Mouse (Mus musculus): ENCODE results near the gene Eppin. TPM values are rescaled to one million over a fixed set of nuclear protein-coding genes. Genes with fewer than 3 reads are reported as not detected.
A peak's percentile ranks its signal among the peaks of the same experiment; 100 is the strongest.
"Not testable (repeated sequence)": the region's sequence is repeated elsewhere in the genome, so short reads cannot be mapped to it uniquely, and the experiment has no call there.

The Eppin gene
- total and polyA plus RNA-seq, 2 experiments, result not detected

GRCm38 (mm10) chr2:164600179-164600578 lies 6.8 kb upstream of the Eppin start:
- no peak overlapping the region for H3K27ac ChIP-seq (replicated peaks; ENCODE audit: insufficient read depth, low read depth, low read length)
- WGBS, result 61% methylated on average over 3 of the region's 3 CpGs
- no peaks in the 10 kb centered on the region for H3K4me1 ChIP-seq (ENCODE audit: control insufficient read depth, insufficient read depth, low read length)
- 0 out of 2 replicates have a peak, but pooled peaks cover 2% of the 10 kb centered on the region for H3K27me3 ChIP-seq (ENCODE audit: control insufficient read depth, insufficient read depth, low read length)
- no peak overlapping the region for H3K9ac ChIP-seq (ENCODE audit: low read depth, low read length)
- no peaks in the 10 kb centered on the region for H3K79me2 ChIP-seq (ENCODE audit: control insufficient read depth, insufficient read depth, low read length)
- H3K36me3 ChIP-seq (ENCODE audit: control insufficient read depth, insufficient read depth, low read length), result no peaks in the 10 kb centered on the region
- DNase-seq (ENCODE audit: extremely low read depth, low read depth, low spot score), result no peak
- no peak overlapping the region for H3K4me3 ChIP-seq (ENCODE audit: insufficient read depth, low read depth, low read length)
- no peak for TF ChIP-seq POLR2A (IDR thresholded peaks at IDR 0.05; ENCODE audit: extremely low read depth, insufficient read depth, low read length)
- peak; percentile 19; the same call in 1 of the 2 replicates for TF ChIP-seq CTCF (IDR thresholded peaks at IDR 0.05; ENCODE audit: low read depth, low read length)

- DNase-seq (ENCODE audit: extremely low read depth, low read depth, low spot score), result peak; percentile 14
- Histone ChIP-seq H3K27ac (replicated peaks; ENCODE audit: insufficient read depth, low read depth, low read length) (no peak overlapping the region), H3K79me2 (ENCODE audit: control insufficient read depth, insufficient read depth, low read length) (no peaks in the 10 kb centered on the region), H3K4me1 (ENCODE audit: control insufficient read depth, insufficient read depth, low read length) (no peaks in the 10 kb centered on the region), H3K27me3 (ENCODE audit: control insufficient read depth, insufficient read depth, low read length) (no peaks in the 10 kb centered on the region), H3K9ac (ENCODE audit: low read depth, low read length) (no peak overlapping the region), H3K36me3 (ENCODE audit: control insufficient read depth, insufficient read depth, low read length) (no peaks in the 10 kb centered on the region), H3K4me3 (ENCODE audit: insufficient read depth, low read depth, low read length) (no peak overlapping the region)
- 5% methylated on average over 4 of the region's 4 CpGs for WGBS
- no peak for TF ChIP-seq POLR2A (IDR thresholded peaks at IDR 0.05; ENCODE audit: extremely low read depth, insufficient read depth, low read length)
- peak; percentile 55 for TF ChIP-seq CTCF (IDR thresholded peaks at IDR 0.05; ENCODE audit: low read depth, low read length)
Observed at GRCm38 (mm10) chr2:164592014-164592413, 1.4 kb downstream of the Eppin start.

- not testable (repeated sequence) for H3K27me3 ChIP-seq (ENCODE audit: control insufficient read depth, insufficient read depth, low read length); H3K36me3 ChIP-seq (ENCODE audit: control insufficient read depth, insufficient read depth, low read length); H3K4me3 ChIP-seq (ENCODE audit: insufficient read depth, low read depth, low read length); H3K27ac ChIP-seq (replicated peaks; ENCODE audit: insufficient read depth, low read depth, low read length); H3K79me2 ChIP-seq (ENCODE audit: control insufficient read depth, insufficient read depth, low read length); H3K4me1 ChIP-seq (ENCODE audit: control insufficient read depth, insufficient read depth, low read length); DNase-seq (ENCODE audit: extremely low read depth, low read depth, low spot score); H3K9ac ChIP-seq (ENCODE audit: low read depth, low read length)
- WGBS, result 61% methylated on average over 13 of the region's 13 CpGs
Observed at GRCm38 (mm10) chr2:164585025-164585725, 8.2 kb downstream of the Eppin start, which contains the start of gene Wfdc6a. Wfdc6a (minus strand) TSS chr2:164585447.

GRCm38 (mm10) chr2:164573359-164573758 lies 20.0 kb downstream of the Eppin start, which contains the start of gene Spint3:
Spint3 (minus strand) TSS chr2:164573459.
- H3K27ac ChIP-seq (replicated peaks; ENCODE audit: insufficient read depth, low read depth, low read length); H3K4me1 ChIP-seq (ENCODE audit: control insufficient read depth, insufficient read depth, low read length); DNase-seq (ENCODE audit: extremely low read depth, low read depth, low spot score); H3K79me2 ChIP-seq (ENCODE audit: control insufficient read depth, insufficient read depth, low read length); H3K36me3 ChIP-seq (ENCODE audit: control insufficient read depth, insufficient read depth, low read length); H3K4me3 ChIP-seq (ENCODE audit: insufficient read depth, low read depth, low read length); H3K9ac ChIP-seq (ENCODE audit: low read depth, low read length); H3K27me3 ChIP-seq (ENCODE audit: control insufficient read depth, insufficient read depth, low read length): not testable (repeated sequence)
- 87% methylated on average over 6 of the region's 6 CpGs for WGBS

- TF ChIP-seq CTCF (IDR thresholded peaks at IDR 0.05; ENCODE audit: low read depth, low read length), result no peak
- no peak for TF ChIP-seq POLR2A (IDR thresholded peaks at IDR 0.05; ENCODE audit: extremely low read depth, insufficient read depth, low read length)
- DNase-seq (ENCODE audit: extremely low read depth, low read depth, low spot score), result peak; percentile 47
- H3K4me1 ChIP-seq (ENCODE audit: control insufficient read depth, insufficient read depth, low read length), result peaks cover 3% of the 10 kb centered on the region; the same call in 1 of the 2 replicates
- 31% methylated on average over 5 of the region's 5 CpGs for WGBS
- no peaks in the 10 kb centered on the region for H3K79me2 ChIP-seq (ENCODE audit: control insufficient read depth, insufficient read depth, low read length)
- H3K27me3 ChIP-seq (ENCODE audit: control insufficient read depth, insufficient read depth, low read length), result no peaks in the 10 kb centered on the region
- H3K9ac ChIP-seq (ENCODE audit: low read depth, low read length), result no peak overlapping the region
- no peak overlapping the region for H3K27ac ChIP-seq (replicated peaks; ENCODE audit: insufficient read depth, low read depth, low read length)
- no peak overlapping the region for H3K4me3 ChIP-seq (ENCODE audit: insufficient read depth, low read depth, low read length)
- H3K36me3 ChIP-seq (ENCODE audit: control insufficient read depth, insufficient read depth, low read length), result no peaks in the 10 kb centered on the region
Observed at GRCm38 (mm10) chr2:164567460-164567859, 25.9 kb downstream of the Eppin start.

- 83% methylated on average over 2 of the region's 2 CpGs for WGBS
- TF ChIP-seq POLR2A (IDR thresholded peaks at IDR 0.05; ENCODE audit: extremely low read depth, insufficient read depth, low read length) (no peak), CTCF (IDR thresholded peaks at IDR 0.05; ENCODE audit: low read depth, low read length) (peak; percentile 7; the same call in 1 of the 2 replicates)
- Histone ChIP-seq H3K36me3 (ENCODE audit: control insufficient read depth, insufficient read depth, low read length) (no peaks in the 10 kb centered on the region), H3K9ac (ENCODE audit: low read depth, low read length) (no peak overlapping the region), H3K4me3 (ENCODE audit: insufficient read depth, low read depth, low read length) (no peak overlapping the region), H3K27me3 (ENCODE audit: control insufficient read depth, insufficient read depth, low read length) (no peaks in the 10 kb centered on the region), H3K4me1 (ENCODE audit: control insufficient read depth, insufficient read depth, low read length) (peaks cover 5% of the 10 kb centered on the region), H3K27ac (replicated peaks; ENCODE audit: insufficient read depth, low read depth, low read length) (no peak overlapping the region), H3K79me2 (ENCODE audit: control insufficient read depth, insufficient read depth, low read length) (no peaks in the 10 kb centered on the region)
- DNase-seq (ENCODE audit: extremely low read depth, low read depth, low spot score), result no peak
Observed at GRCm38 (mm10) chr2:164566997-164567396, 26.4 kb downstream of the Eppin start.

Data from liver, adult 2 months (tissue).